Mouse (Mus musculus) myocyte (in vitro differentiated cells): ENCODE results near the gene Tbx4.

ENCODE experiments used
- MAX ChIP-seq: IDR thresholded peaks from one replicate; pipeline ENCODE4 v1.6.1; 2011; ENCODE audit warnings: low read depth, mild to moderate bottlenecking, control low read depth
- MYOD1 ChIP-seq, 3 experiments: IDR thresholded peaks; one replicate each; pipeline ENCODE4 v1.6.1; 2011; ENCODE audit warnings: control low read depth in 2 of 3, low read depth in 2 of 3, mild to moderate bottlenecking in 2 of 3, moderate library complexity in 1 of 3; ENCODE audit not compliant: insufficient read length in 2 of 3, control insufficient read depth in 1 of 3
- POLR2A ChIP-seq: IDR thresholded peaks from one replicate; pipeline ENCODE4 v1.6.1; 2011; ENCODE audit warnings: low read depth, mild to moderate bottlenecking, control low read depth, moderate library complexity; ENCODE audit not compliant: insufficient read length
- POLR2AphosphoS2 ChIP-seq: IDR thresholded peaks from one replicate; pipeline ENCODE4 v1.6.1; 2011; ENCODE audit warnings: low read depth, control low read depth; ENCODE audit not compliant: insufficient read length
- TCF12 ChIP-seq: IDR thresholded peaks from one replicate; pipeline ENCODE4 v1.6.1; 2011; ENCODE audit warnings: mild to moderate bottlenecking, control low read depth; ENCODE audit not compliant: poor library complexity, insufficient read depth, severe bottlenecking

DNA sequence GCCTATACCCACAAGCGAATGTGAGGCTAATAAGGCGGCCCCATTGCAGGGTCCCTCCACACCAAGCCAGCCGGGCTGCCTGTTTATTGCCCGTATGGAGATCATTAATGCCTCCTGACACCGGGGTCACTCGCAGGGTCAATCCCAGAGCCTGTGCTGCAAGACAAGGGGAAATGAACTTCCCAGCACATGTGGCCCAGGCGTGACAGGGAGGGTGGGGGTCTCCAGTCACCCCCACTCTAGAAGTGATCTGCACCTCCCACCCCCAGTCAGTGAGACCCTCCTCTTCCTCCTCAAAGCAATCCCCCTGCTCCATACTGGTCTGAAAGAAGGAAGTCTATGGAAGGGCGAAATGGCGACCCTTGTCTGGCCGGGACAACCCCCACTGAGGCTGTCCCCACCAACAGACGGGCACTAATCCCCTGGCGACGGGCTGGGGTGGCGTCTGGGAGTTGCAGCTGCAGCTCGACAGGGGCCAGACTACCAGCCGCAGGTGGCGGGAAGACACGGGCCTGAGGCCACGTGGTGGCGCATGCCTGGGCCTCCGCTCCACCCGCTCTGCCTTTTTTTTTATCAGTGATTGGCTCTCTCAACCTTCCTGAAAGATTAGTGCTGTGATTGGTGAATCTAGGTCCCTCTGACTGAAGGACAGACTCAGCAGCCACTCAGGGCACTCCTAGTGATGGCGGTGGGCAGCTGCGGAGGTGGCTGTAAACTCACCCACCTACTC lies 10.0 kb upstream of the Tbx4 start:
- TF ChIP-seq POLR2A, result no peak
- TF ChIP-seq MAX, result no peak
- no peak for TF ChIP-seq MYOD1 (IDR thresholded peaks at IDR 0.05; ENCODE audit: control insufficient read depth in 1 of 3, insufficient read length in 2 of 3, low read depth in 2 of 3)
- no peak for TF ChIP-seq TCF12
- no peak for TF ChIP-seq POLR2AphosphoS2
